Mouse (Mus musculus) kidney, embryonic 14.5 days (tissue): ENCODE measurements around the gene Wsb1. TPM values are rescaled to one million over a fixed set of nuclear protein-coding genes. Genes with fewer than 3 reads are reported as not detected.
A peak's percentile ranks its signal among the peaks of the same experiment; 100 is the strongest.

ENCODE experiments used
- ATAC-seq: fragments of 200-750 bp; cut with Nextera tagmentation; 2 replicates; pipeline ENCODE4 v1.8.0; 2017; ENCODE audit warnings: moderate number of reproducible peaks, mild to moderate bottlenecking, moderate TSS enrichment, moderate library complexity; ENCODE audit not compliant: low FRiP score, low TSS enrichment
- H3K27ac ChIP-seq: fragments of 300-500 bp; sonication (generic); 2 replicates; pipeline ENCODE4 v1.5.1; 2014; ENCODE audit warnings: low read depth, mild to moderate bottlenecking, low read length, moderate library complexity, mixed read lengths
- H3K27me3 ChIP-seq: fragments of 300-500 bp; sonication (generic); 2 replicates; pipeline ENCODE4 v1.6.1; 2014; ENCODE audit warnings: mild to moderate bottlenecking, low read length; ENCODE audit not compliant: control insufficient read depth, insufficient read depth
- H3K36me3 ChIP-seq: fragments of 300-500 bp; sonication (generic); 2 replicates; pipeline ENCODE4 v1.6.1; 2014; ENCODE audit warnings: low read length, mixed read lengths; ENCODE audit not compliant: control insufficient read depth, insufficient read depth
- H3K4me1 ChIP-seq: fragments of 300-500 bp; sonication (generic); 2 replicates; pipeline ENCODE4 v1.6.1; 2014; ENCODE audit warnings: low read length, mixed read lengths; ENCODE audit not compliant: control insufficient read depth, insufficient read depth
- H3K4me2 ChIP-seq: fragments of 300-500 bp; sonication (generic); replicated peaks from 2 replicates; pipeline ENCODE4 v1.6.1; 2014; ENCODE audit warnings: low read depth, mild to moderate bottlenecking, low read length
- H3K4me3 ChIP-seq: fragments of 300-500 bp; sonication (generic); 2 replicates; pipeline ENCODE4 v1.5.1; 2014; ENCODE audit warnings: mild to moderate bottlenecking, low read length
- H3K9ac ChIP-seq: fragments of 300-500 bp; sonication (generic); 2 replicates; pipeline ENCODE4 v1.6.1; 2014; ENCODE audit warnings: low read depth, mild to moderate bottlenecking, low read length, moderate library complexity
- H3K9me3 ChIP-seq: fragments of 300-500 bp; sonication (generic); 2 replicates; pipeline ENCODE4 v1.6.1; 2016; ENCODE audit warnings: low read length; ENCODE audit not compliant: control insufficient read depth
- WGBS: fragments of 180-500 bp; shearing (Covaris S2); extraction: QIAGEN DNeasy Blood & Tissue Kit; methylation state at CpG from one replicate; pipeline ENCODE4 v1.1.7; 2014; 5-methylcytosine and 5-hydroxymethylcytosine counted together
- polyA plus RNA-seq: library from polyadenylated mRNA; unstranded; fragments of >200 nt; fragmentation: Nextera tagmentation; extraction: Ambion mirVana; gene quantifications from 2 replicates; pipeline ENCODE4 v1.2.1, GENCODE M21; 2014

Wsb1 gene
- polyA plus RNA-seq, 1 experiment from 2014 or later: 403 TPM

- Histone ChIP-seq H3K4me3 (peak overlapping the region; percentile 98), H3K9ac (peak overlapping the region; percentile 99), H3K27me3 (no peaks in the 10 kb centered on the region), H3K36me3 (peaks cover 39% of the 10 kb centered on the region), H3K9me3 (no peaks in the 10 kb centered on the region), H3K4me1 (peaks cover 10% of the 10 kb centered on the region; the same call in 1 of the 2 replicates), H3K4me2 (peak overlapping the region; percentile 60), H3K27ac (peak overlapping the region; percentile 96; the same call in 1 of the 2 replicates)
- ATAC-seq: no peak
- WGBS: 9% methylated on average over 6 of the region's 6 CpGs
Observed at GRCm38 (mm10) chr11:79252881-79253541, 1.5 kb downstream of the Wsb1 start.

- Histone ChIP-seq H3K4me2 (no peak overlapping the region), H3K4me3 (no peak overlapping the region), H3K36me3 (peaks cover 56% of the 10 kb centered on the region), H3K27ac (peak overlapping the region; percentile 5; the same call in 1 of the 2 replicates), H3K27me3 (no peaks in the 10 kb centered on the region), H3K4me1 (no peaks in the 10 kb centered on the region), H3K9me3 (peaks cover 6% of the 10 kb centered on the region; the same call in 1 of the 2 replicates), H3K9ac (no peak overlapping the region)
- whole genome bisulfite sequencing: 92% methylated on average over 7 of the region's 7 CpGs
- ATAC-seq: no peak
Observed at GRCm38 (mm10) chr11:79239024-79239423, 15.4 kb downstream of the Wsb1 start.

- 26% methylated on average over 1 of the region's 1 CpGs for WGBS
- peaks cover 6% of the 10 kb centered on the region; the same call in 1 of the 2 replicates for H3K9me3 ChIP-seq
- no peak overlapping the region for H3K4me3 ChIP-seq
- H3K36me3 ChIP-seq: peaks cover 53% of the 10 kb centered on the region
- H3K27me3 ChIP-seq: no peaks in the 10 kb centered on the region
- H3K4me1 ChIP-seq: no peaks in the 10 kb centered on the region
- H3K27ac ChIP-seq: peak overlapping the region; percentile 14; the same call in 1 of the 2 replicates
- H3K9ac ChIP-seq: no peak overlapping the region
- H3K4me2 ChIP-seq: no peak overlapping the region
- ATAC-seq: peak; percentile 72
Observed at GRCm38 (mm10) chr11:79238398-79238752, 16.1 kb downstream of the Wsb1 start.

- Histone ChIP-seq H3K4me3 (no peak overlapping the region), H3K27me3 (no peaks in the 10 kb centered on the region), H3K9ac (no peak overlapping the region), H3K36me3 (peaks cover 47% of the 10 kb centered on the region), H3K4me1 (no peaks in the 10 kb centered on the region), H3K4me2 (no peak overlapping the region), H3K27ac (peak overlapping the region; percentile 49; the same call in 1 of the 2 replicates), H3K9me3 (peaks cover 6% of the 10 kb centered on the region; the same call in 1 of the 2 replicates)
- ATAC-seq: peak; percentile 91
- WGBS: 77% methylated on average over 11 of the region's 11 CpGs
Observed at GRCm38 (mm10) chr11:79237644-79238397, 16.6 kb downstream of the Wsb1 start.

GRCm38 (mm10) chr11:79230251-79230570 lies 24.3 kb downstream of the Wsb1 start:
- 80% methylated on average over 13 of the region's 13 CpGs for WGBS
- ATAC-seq: peak; percentile 13

GRCm38 (mm10) chr11:79229561-79230250 lies 24.8 kb downstream of the Wsb1 start:
- Histone ChIP-seq H3K27me3 (no peaks in the 10 kb centered on the region), H3K4me1 (peaks cover 30% of the 10 kb centered on the region), H3K4me3 (no peak overlapping the region), H3K9me3 (no peaks in the 10 kb centered on the region), H3K9ac (no peak overlapping the region), H3K36me3 (no peaks in the 10 kb centered on the region), H3K27ac (peak overlapping the region; percentile 81), H3K4me2 (peak overlapping the region; percentile 12; the same call in 1 of the 2 replicates)
- ATAC-seq: peak; percentile 53
- WGBS: 45% methylated on average over 11 of the region's 11 CpGs

More at GRCm38 (mm10) chr11:79230251-79230570, 24.3 kb downstream of the Wsb1 start:
- Histone ChIP-seq H3K9ac (no peak overlapping the region), H3K4me3 (no peak overlapping the region), H3K36me3 (no peaks in the 10 kb centered on the region), H3K4me2 (no peak overlapping the region), H3K9me3 (no peaks in the 10 kb centered on the region), H3K4me1 (peaks cover 25% of the 10 kb centered on the region), H3K27me3 (no peaks in the 10 kb centered on the region), H3K27ac (peak overlapping the region; percentile 81; the same call in 1 of the 2 replicates)

GRCm38 (mm10) chr11:79229057-79229504 lies 25.4 kb downstream of the Wsb1 start:
- no peak overlapping the region for H3K9ac ChIP-seq
- 25% methylated on average over 10 of the region's 10 CpGs for WGBS
- H3K27ac ChIP-seq: peak overlapping the region; percentile 81
- no peak overlapping the region for H3K4me3 ChIP-seq
- peak overlapping the region; percentile 12; the same call in 1 of the 2 replicates for H3K4me2 ChIP-seq
- peak; percentile 65 for ATAC-seq
- no peaks in the 10 kb centered on the region for H3K27me3 ChIP-seq
- no peaks in the 10 kb centered on the region for H3K9me3 ChIP-seq
- H3K4me1 ChIP-seq: peaks cover 33% of the 10 kb centered on the region
- H3K36me3 ChIP-seq: no peaks in the 10 kb centered on the region

- Histone ChIP-seq H3K4me3 (no peak overlapping the region), H3K4me1 (peaks cover 33% of the 10 kb centered on the region), H3K9me3 (no peaks in the 10 kb centered on the region), H3K27me3 (no peaks in the 10 kb centered on the region), H3K36me3 (no peaks in the 10 kb centered on the region), H3K27ac (peak overlapping the region; percentile 55; the same call in 1 of the 2 replicates), H3K9ac (no peak overlapping the region), H3K4me2 (no peak overlapping the region)
- WGBS: 94% methylated on average over 2 of the region's 2 CpGs
- ATAC-seq: no peak
Observed at GRCm38 (mm10) chr11:79228089-79228488, 26.4 kb downstream of the Wsb1 start.
